Mouse (Mus musculus) heart, embryonic 13.5 days (tissue): Measurements from ENCODE around the gene Arhgap42. TPM values are rescaled to one million over a fixed set of nuclear protein-coding genes. Genes with fewer than 3 reads are reported as not detected.

Source experiments
- ATAC-seq: fragments of 200-750 bp; cut with Nextera tagmentation; 2 replicates; pipeline ENCODE4 v1.8.0; 2017; ENCODE audit warnings: moderate TSS enrichment; ENCODE audit not compliant: insufficient number of reproducible peaks, low FRiP score, low TSS enrichment; ENCODE audit errors: extremely low read depth
- H3K27ac ChIP-seq: fragments of 300-500 bp; sonication (generic); replicated peaks from 2 replicates; pipeline ENCODE4 v1.5.1; 2015; ENCODE audit warnings: moderate library complexity, mild to moderate bottlenecking, inconsistent platforms
- H3K27me3 ChIP-seq: fragments of 300-500 bp; sonication (generic); replicated peaks from 2 replicates; pipeline ENCODE4 v1.6.1; 2015; ENCODE audit warnings: mild to moderate bottlenecking, inconsistent platforms
- H3K36me3 ChIP-seq: fragments of 300-500 bp; sonication (generic); 2 replicates; pipeline ENCODE4 v1.6.1; 2015; ENCODE audit warnings: mild to moderate bottlenecking, inconsistent platforms
- H3K4me1 ChIP-seq: fragments of 300-500 bp; sonication (generic); 2 replicates; pipeline ENCODE4 v1.6.1; 2015; ENCODE audit warnings: inconsistent platforms
- H3K4me2 ChIP-seq: fragments of 300-500 bp; sonication (generic); 2 replicates; pipeline ENCODE4 v1.6.1; 2015; ENCODE audit warnings: inconsistent platforms, mild to moderate bottlenecking, moderate library complexity
- H3K4me3 ChIP-seq: fragments of 300-500 bp; sonication (generic); 2 replicates; pipeline ENCODE4 v1.5.1; 2015; ENCODE audit warnings: moderate library complexity, mild to moderate bottlenecking, inconsistent platforms
- H3K9ac ChIP-seq: fragments of 300-500 bp; sonication (generic); 2 replicates; pipeline ENCODE4 v1.6.1; 2015; ENCODE audit warnings: inconsistent platforms, mild to moderate bottlenecking, moderate library complexity
- H3K9me3 ChIP-seq: fragments of 300-500 bp; sonication (generic); 2 replicates; pipeline ENCODE4 v1.6.1; 2016; ENCODE audit warnings: inconsistent platforms
- WGBS: fragments of 180-500 bp; shearing (Covaris S2); methylation state at CpG from one replicate; pipeline ENCODE4 v1.1.7; 2015; ENCODE audit warnings: mixed read lengths; 5-methylcytosine and 5-hydroxymethylcytosine counted together
- polyA plus RNA-seq: library from polyadenylated mRNA; unstranded; fragments of >200 nt; fragmentation: Nextera tagmentation; extraction: Ambion mirVana; gene quantifications from 2 replicates; pipeline ENCODE4 v1.2.1, GENCODE M21; 2015

Gene Arhgap42
- polyA plus RNA-seq, 1 experiment from 2014 or later = 12.0 TPM

- Histone ChIP-seq H3K4me3 (no peak overlapping the region), H3K9me3 (no peaks in the 10 kb centered on the region), H3K36me3 (no peaks in the 10 kb centered on the region), H3K27ac (no peak overlapping the region), H3K9ac (no peak overlapping the region), H3K4me2 (no peak overlapping the region), H3K4me1 (no peaks in the 10 kb centered on the region), H3K27me3 (no peaks in the 10 kb centered on the region)
- no peak for ATAC-seq
- 70% methylated on average over 1 of the region's 1 CpGs for WGBS
Observed at GRCm38 (mm10) chr9:9173091-9173490, 65.8 kb downstream of the Arhgap42 start.

- H3K36me3 ChIP-seq = no peaks in the 10 kb centered on the region
- no peak overlapping the region for H3K27ac ChIP-seq
- H3K4me3 ChIP-seq = no peak overlapping the region
- H3K27me3 ChIP-seq = no peaks in the 10 kb centered on the region
- H3K9me3 ChIP-seq = no peaks in the 10 kb centered on the region
- H3K4me1 ChIP-seq = 0 out of 2 replicates have a peak, but pooled peaks cover 2% of the 10 kb centered on the region
- no peak overlapping the region for H3K4me2 ChIP-seq
- ATAC-seq = no peak
- WGBS = 65% methylated on average over 5 of the region's 5 CpGs
- H3K9ac ChIP-seq = no peak overlapping the region
Observed at GRCm38 (mm10) chr9:9171146-9171816, 67.6 kb downstream of the Arhgap42 start.

DNA sequence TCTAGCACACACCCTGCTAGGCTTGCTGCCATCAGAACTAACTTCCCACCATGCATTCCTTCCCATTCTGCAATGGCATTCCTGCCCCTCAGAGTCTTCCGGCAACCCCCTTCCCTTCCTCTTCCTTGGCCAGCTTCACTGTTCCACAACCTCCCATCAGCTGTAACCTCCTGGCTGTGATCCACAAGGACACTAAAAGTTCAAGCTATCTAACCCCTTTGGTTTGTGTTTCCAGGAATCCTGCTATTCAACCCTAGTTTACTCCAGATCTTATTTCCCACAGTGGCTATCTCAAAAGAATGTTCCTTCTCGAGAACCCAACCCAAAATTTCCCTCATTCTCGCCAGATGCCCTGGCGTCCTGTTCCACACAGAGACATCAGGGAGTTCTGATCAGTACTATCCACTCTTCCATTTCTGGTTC is 73.2 kb downstream of the Arhgap42 start:
- 46% methylated on average over 4 of the region's 4 CpGs for WGBS
- no peaks in the 10 kb centered on the region for H3K36me3 ChIP-seq
- peaks cover 12% of the 10 kb centered on the region for H3K4me1 ChIP-seq
- no peak for ATAC-seq
- H3K27me3 ChIP-seq = no peaks in the 10 kb centered on the region
- no peak overlapping the region for H3K4me2 ChIP-seq
- no peaks in the 10 kb centered on the region for H3K9me3 ChIP-seq
- H3K4me3 ChIP-seq = no peak overlapping the region
- 0 out of 2 replicates have a peak overlapping the region, but pooled peaks have one; percentile 13 for H3K27ac ChIP-seq
- no peak overlapping the region for H3K9ac ChIP-seq

DNA sequence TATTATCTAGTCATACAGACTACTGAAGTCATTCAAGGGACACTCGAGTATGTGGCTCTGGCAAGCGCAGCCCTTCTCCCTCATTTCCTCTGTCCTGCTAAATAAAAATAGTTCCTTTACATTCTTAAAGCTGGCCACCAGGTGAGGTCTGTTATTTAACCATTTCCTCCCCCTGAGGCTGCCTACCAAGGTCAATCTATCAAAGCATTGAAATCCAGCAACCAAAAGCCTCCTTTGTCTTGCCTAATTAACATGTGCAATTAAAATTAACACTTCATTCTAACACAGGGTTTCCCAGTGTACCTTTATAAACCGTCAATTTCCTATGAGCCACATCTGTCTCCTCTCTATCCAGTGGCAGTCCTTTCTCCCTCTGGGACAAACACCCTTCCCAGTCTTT is 78.2 kb downstream of the Arhgap42 start:
- Histone ChIP-seq H3K27me3 (no peaks in the 10 kb centered on the region), H3K9ac (no peak overlapping the region), H3K4me1 (peaks cover 10% of the 10 kb centered on the region), H3K4me3 (no peak overlapping the region), H3K27ac (no peak overlapping the region), H3K36me3 (no peaks in the 10 kb centered on the region), H3K4me2 (no peak overlapping the region), H3K9me3 (no peaks in the 10 kb centered on the region)
- WGBS = 32% methylated on average over 3 of the region's 3 CpGs
- no peak for ATAC-seq

- Histone ChIP-seq H3K4me2 (no peak overlapping the region), H3K27me3 (no peaks in the 10 kb centered on the region), H3K4me3 (no peak overlapping the region), H3K27ac (no peak overlapping the region), H3K9me3 (no peaks in the 10 kb centered on the region), H3K9ac (no peak overlapping the region), H3K36me3 (no peaks in the 10 kb centered on the region), H3K4me1 (peaks cover 4% of the 10 kb centered on the region; the same call in 1 of the 2 replicates)
- WGBS = 73% methylated on average over 3 of the region's 3 CpGs
- no peak for ATAC-seq
Observed at GRCm38 (mm10) chr9:9158241-9158640, 80.7 kb downstream of the Arhgap42 start.

DNA sequence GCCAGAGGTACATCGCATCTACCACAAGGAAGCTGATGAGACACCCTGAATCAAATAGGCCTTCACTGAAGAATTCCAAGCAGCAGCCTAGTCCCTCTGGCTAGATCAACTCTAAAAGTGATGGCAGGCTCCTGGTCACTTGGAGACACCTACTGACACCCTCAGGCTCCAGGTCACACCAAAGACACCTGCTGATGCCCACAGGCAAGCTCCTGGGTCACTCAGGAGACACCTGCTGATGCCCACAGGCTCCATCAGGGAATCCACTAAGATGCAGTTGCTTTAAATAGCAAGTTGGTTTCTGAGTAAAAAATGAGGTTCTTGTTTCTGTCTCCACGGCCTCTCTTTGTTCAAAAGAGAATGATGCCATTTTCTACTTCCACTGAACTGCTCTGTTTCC is 81.5 kb downstream of the Arhgap42 start:
- Histone ChIP-seq H3K4me2 (no peak overlapping the region), H3K9me3 (no peaks in the 10 kb centered on the region), H3K9ac (no peak overlapping the region), H3K27ac (no peak overlapping the region), H3K4me3 (no peak overlapping the region), H3K4me1 (peaks cover 4% of the 10 kb centered on the region; the same call in 1 of the 2 replicates), H3K27me3 (no peaks in the 10 kb centered on the region), H3K36me3 (no peaks in the 10 kb centered on the region)
- WGBS = 81% methylated on average over 2 of the region's 2 CpGs
- ATAC-seq = no peak

DNA sequence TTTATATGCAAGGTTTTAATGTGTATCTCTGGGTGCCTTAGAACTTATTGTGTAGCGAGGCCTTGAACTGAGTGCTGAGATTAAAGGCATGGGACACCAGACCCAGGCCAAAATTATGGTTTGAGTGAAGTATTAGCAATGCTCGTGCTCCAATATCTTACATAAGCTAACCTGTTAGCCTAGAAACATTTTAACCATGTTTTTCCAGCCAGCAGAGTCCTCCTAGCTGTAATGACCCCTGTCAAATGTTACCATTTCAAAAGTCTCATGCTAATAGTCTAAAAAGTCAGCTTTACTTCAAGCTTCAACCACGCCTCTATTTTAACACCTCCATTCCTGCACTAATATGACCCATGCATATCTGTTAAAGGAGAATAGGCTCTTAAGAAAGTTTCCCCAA is 84.3 kb downstream of the Arhgap42 start:
- no peaks in the 10 kb centered on the region for H3K27me3 ChIP-seq
- H3K9me3 ChIP-seq = no peaks in the 10 kb centered on the region
- WGBS = 85% methylated on average over 3 of the region's 3 CpGs
- ATAC-seq = no peak
- H3K4me1 ChIP-seq = no peaks in the 10 kb centered on the region
- H3K36me3 ChIP-seq = no peaks in the 10 kb centered on the region
- H3K9ac ChIP-seq = no peak overlapping the region
- no peak overlapping the region for H3K4me3 ChIP-seq
- no peak overlapping the region for H3K4me2 ChIP-seq
- no peak overlapping the region for H3K27ac ChIP-seq

- H3K4me3 ChIP-seq = no peak overlapping the region
- H3K27me3 ChIP-seq = no peaks in the 10 kb centered on the region
- H3K36me3 ChIP-seq = no peaks in the 10 kb centered on the region
- H3K4me1 ChIP-seq = peaks cover 9% of the 10 kb centered on the region
- WGBS = 85% methylated on average over 7 of the region's 7 CpGs
- no peak overlapping the region for H3K9ac ChIP-seq
- H3K27ac ChIP-seq = no peak overlapping the region
- H3K9me3 ChIP-seq = no peaks in the 10 kb centered on the region
- no peak for ATAC-seq
- H3K4me2 ChIP-seq = no peak overlapping the region
Observed at GRCm38 (mm10) chr9:9144301-9145121, 94.4 kb downstream of the Arhgap42 start.

- Histone ChIP-seq H3K9ac (no peak overlapping the region), H3K9me3 (no peaks in the 10 kb centered on the region), H3K36me3 (no peaks in the 10 kb centered on the region), H3K4me2 (no peak overlapping the region), H3K27ac (no peak overlapping the region), H3K4me1 (peaks cover 6% of the 10 kb centered on the region), H3K27me3 (no peaks in the 10 kb centered on the region), H3K4me3 (no peak overlapping the region)
- no peak for ATAC-seq
- WGBS = 72% methylated on average over 5 of the region's 5 CpGs
Observed at GRCm38 (mm10) chr9:9143102-9143501, 95.8 kb downstream of the Arhgap42 start.

DNA sequence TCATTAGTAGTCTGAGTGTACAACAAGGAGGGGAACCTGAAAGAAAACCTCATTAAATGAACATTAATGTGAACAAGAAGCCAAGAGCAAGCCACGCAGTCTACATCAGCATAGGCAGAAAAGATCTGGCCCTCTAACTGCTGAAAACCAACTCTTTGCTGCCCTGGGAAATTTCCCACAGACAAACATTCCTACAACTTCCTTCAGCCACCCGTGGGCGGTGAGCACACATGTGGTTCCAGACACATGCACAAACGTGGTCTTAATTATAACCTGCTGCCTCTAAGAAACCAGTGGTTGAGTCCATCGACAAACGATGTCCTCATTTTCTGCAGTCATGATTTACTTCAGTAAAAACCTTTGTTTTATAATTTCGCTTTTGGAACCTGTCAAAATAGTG is 96.3 kb downstream of the Arhgap42 start:
- WGBS = 74% methylated on average over 7 of the region's 7 CpGs
- Histone ChIP-seq H3K27me3 (no peaks in the 10 kb centered on the region), H3K4me1 (peaks cover 6% of the 10 kb centered on the region), H3K4me2 (no peak overlapping the region), H3K36me3 (no peaks in the 10 kb centered on the region), H3K9ac (no peak overlapping the region), H3K27ac (no peak overlapping the region), H3K4me3 (no peak overlapping the region), H3K9me3 (no peaks in the 10 kb centered on the region)
- no peak for ATAC-seq

- Histone ChIP-seq H3K9ac (no peak overlapping the region), H3K4me2 (no peak overlapping the region), H3K36me3 (no peaks in the 10 kb centered on the region), H3K27me3 (no peaks in the 10 kb centered on the region), H3K4me1 (peaks cover 6% of the 10 kb centered on the region), H3K9me3 (no peaks in the 10 kb centered on the region), H3K4me3 (no peak overlapping the region), H3K27ac (no peak overlapping the region)
- no peak for ATAC-seq
- WGBS = 72% methylated on average over 1 of the region's 1 CpGs
Observed at GRCm38 (mm10) chr9:9142144-9142543, 96.8 kb downstream of the Arhgap42 start.
